Mouse (Mus musculus) left cerebral cortex, adult 9 months (tissue): Measurements from ENCODE around the gene Ugt1a5.

Experiments
- DNase-seq, 2 experiments: peaks; one replicate each; pipeline ENCODE4 v3.0.0; 2022; ENCODE audit warnings: low spot score in 2 of 2

The Ugt1a5 gene

GRCm38 (mm10) chr1:88240072-88240471 lies 74.3 kb downstream of the Ugt1a5 start:
- DNase-seq, result no peak

DNA sequence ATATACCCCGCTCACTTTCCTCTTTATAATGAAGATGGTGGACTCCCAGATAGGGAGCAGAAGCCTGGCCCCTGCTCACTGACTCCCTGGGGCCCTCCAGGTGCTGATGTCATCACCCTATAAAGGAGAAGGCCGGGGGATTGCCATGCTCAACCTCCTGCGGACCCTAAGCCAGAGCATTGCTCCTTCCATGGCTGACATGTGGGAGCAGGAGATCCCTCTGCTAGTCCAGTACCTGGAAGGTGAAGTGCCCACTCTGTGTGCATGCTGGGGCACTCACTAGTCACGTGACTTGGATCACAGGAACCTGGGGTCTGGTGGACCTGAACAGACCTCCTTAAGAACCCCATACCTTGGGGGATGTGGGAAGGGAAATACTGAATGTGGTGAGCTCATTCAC lies 74.8 kb downstream of the Ugt1a5 start:
- DNase-seq, result no peak

- DNase-seq, result no peak
Measured at GRCm38 (mm10) chr1:88243861-88244260, 78.0 kb downstream of the Ugt1a5 start.

GRCm38 (mm10) chr1:88245881-88246280 lies 80.1 kb downstream of the Ugt1a5 start:
- no peak for DNase-seq

DNA sequence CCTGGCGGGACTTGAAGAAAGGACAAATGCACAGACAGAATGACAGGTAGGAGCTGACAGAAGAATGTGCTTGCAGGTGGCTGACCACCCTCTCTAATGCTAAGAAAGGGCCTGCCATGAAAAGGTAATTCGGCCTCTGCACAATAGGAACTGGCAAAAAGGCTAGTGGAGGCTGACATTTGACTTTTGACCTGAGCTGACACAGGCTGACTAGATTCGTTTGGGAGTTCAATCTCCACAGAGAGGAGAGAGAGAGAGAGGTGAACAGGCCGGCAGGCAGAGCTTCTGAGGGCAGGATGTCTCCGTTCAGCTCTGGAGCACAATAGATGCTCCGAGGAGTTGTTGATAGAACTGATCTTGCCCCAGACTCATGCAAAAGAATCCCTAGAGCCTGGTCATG lies 80.6 kb downstream of the Ugt1a5 start:
- DNase-seq, result no peak

GRCm38 (mm10) chr1:88247660-88248059 lies 81.8 kb downstream of the Ugt1a5 start:
- DNase-seq, result no peak

DNA sequence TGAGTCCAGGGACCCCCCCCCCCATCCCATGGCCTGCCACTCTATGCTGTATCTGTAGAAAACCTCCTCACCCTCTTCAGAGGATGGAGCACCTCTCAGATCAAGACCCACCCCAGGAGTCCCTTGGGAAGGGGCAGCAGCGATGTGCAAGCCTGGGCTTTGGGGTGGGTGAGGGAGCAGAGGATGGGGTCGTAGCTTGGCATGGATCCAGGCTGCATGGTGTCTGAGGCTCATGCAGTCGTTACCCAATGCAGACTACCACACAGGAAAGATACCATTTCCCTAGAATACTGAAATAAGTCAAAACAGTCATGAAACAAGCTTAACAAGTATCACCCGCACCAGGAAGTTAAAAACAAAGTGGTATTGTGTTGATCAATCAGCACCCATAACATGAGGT lies 82.8 kb downstream of the Ugt1a5 start:
- no peak for DNase-seq

DNA sequence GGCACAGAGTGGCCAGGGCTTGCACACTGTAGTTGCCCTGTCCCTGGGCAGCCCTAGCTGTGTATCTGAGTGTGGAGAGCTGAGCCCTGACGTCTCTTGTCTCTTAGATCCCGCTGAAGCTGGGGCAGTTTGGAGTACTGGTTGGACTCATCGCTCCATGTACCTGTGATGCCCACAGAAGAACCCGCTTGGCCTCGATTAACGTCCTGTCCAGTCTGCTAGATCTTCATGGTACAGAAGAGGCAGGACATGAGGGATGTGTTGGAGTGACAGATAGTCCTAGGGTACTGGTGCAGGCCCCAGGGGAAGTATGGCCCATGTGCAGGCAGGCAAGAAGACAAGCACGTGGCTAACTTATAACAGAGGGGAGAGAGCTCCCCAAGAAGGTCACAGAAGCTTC lies 83.8 kb downstream of the Ugt1a5 start:
- DNase-seq, result no peak

- no peak for DNase-seq
Measured at GRCm38 (mm10) chr1:88250023-88250422, 84.2 kb downstream of the Ugt1a5 start.

DNA sequence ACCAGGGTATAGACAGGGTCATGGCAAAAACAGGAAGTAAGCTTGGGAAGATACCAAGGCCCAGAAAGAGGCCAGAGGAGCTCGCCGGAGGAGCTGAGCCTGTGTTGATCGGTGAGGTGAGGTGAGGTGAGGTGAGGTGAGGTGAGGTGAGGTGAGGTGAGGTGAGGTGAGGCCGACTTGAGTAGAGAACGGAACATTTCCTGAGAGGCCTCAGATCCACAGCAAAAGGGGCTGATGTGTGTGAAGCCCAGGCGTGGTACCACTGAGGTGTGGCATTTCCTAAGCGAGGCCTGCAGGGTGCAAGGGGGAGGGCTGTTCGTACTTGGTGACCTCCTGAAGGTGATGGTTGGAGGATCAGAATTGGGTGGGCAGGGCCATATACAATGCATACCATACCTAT lies 87.3 kb downstream of the Ugt1a5 start:
- DNase-seq, result no peak

- no peak for DNase-seq
Measured at GRCm38 (mm10) chr1:88253540-88253939, 87.7 kb downstream of the Ugt1a5 start.

DNA sequence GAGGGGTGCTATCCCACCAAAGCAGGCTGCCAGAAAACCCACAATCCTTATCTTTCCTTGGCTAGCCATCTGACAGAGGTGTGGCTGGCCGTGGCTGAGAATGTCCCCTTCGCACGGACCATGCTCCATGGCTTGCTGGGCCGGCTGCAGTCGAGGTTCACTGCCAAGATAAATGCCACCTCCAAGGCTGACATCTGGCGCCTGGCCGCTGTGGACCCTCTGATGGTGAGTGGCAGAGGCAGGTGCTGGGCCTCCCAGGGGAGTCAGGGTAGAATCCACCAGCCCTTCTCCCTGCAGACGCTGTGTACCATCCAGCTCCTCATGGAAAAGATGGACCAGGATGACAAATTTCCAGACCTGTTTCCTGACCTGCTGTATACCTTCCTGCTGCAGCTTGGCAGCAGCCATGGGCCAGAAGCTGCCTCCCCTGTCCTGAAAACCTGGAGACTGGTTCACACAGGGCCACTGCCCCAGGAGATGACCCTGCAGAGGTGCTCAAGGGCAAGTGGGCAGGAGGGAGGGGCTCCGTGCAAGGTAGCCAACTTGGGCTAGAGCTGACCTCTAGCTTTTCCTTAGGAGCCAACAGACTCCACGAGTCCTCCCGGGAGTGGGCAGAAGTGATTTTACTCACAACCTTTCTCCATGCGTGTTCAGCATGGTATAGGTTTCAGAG lies 89.1 kb downstream of the Ugt1a5 start:
- no peak for DNase-seq

GRCm38 (mm10) chr1:88255466-88255857 lies 89.7 kb downstream of the Ugt1a5 start:
- DNase-seq, result no peak

DNA sequence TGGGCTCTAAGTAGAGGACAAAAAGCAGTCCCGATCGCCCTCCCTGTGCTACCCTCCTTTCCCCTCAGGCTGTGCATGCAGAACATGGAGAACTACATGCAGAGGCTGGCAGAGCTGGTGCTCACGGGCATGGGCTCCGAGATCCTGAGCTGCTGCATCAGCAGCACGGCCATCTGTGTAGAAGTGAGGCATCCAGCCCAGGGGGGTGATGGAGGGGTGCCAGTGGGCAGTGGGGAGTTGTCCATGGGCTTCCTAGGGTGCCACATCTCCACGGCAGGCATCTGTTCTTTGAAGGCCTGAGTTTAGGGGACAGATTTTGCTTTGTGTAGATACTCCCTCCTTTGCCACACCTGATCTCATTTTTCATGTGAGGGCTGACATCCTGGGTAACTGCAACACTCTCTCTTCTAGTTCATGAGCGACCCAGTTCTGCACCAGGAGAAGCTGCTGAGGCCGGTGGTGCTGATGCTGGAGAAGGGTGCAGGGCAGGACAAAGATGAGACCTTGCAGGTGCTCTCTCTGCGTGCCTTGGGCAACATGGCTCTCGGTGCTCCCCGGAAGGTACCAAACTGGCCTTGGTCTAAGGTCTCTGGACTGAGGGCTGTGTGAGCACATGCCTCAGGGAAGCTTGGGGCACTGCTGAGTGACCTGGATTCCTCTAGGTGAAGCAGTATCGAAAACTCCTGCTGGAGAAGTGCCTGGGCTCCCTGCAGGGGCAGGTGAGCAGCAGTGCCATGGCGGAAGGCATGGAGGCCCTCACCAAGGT lies 90.4 kb downstream of the Ugt1a5 start:
- DNase-seq, result no peak

- no peak for DNase-seq
Measured at GRCm38 (mm10) chr1:88256886-88257663, 91.3 kb downstream of the Ugt1a5 start.

- DNase-seq, result no peak
Measured at GRCm38 (mm10) chr1:88257681-88258080, 91.9 kb downstream of the Ugt1a5 start.

- DNase-seq, result no peak
Measured at GRCm38 (mm10) chr1:88258361-88258760, 92.5 kb downstream of the Ugt1a5 start.

GRCm38 (mm10) chr1:88258881-88259642 lies 93.2 kb downstream of the Ugt1a5 start:
- DNase-seq, result no peak

DNA sequence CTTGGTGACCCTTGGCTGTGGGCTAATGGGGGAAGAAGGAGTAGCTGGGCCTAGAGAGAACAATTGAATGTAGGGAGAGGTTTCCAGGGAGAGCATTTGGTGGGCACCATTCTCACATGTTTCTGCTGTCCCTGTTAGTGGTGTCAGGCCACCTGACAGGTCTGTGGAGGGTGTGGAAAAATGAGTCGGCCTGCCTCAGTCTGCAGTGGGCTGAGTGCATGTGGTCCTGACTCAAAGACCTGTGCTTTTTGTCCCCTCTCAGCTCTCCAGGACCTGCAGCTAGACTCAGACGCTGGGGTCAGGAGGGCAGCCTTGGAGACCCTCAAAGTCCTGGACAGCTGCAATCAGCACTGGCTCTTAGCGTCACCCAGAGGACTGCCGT lies 93.8 kb downstream of the Ugt1a5 start:
- DNase-seq, result no peak

- DNase-seq, result no peak
Measured at GRCm38 (mm10) chr1:88260114-88260513, 94.3 kb downstream of the Ugt1a5 start.

GRCm38 (mm10) chr1:88260604-88261377 lies 95.0 kb downstream of the Ugt1a5 start:
- DNase-seq, result no peak
